Mouse (Mus musculus) embryonic fibroblast, embryonic 13.5 days (primary cell): ENCODE data around the gene Klhl15. TPM values are rescaled to one million over a fixed set of nuclear protein-coding genes. Genes with fewer than 3 reads are reported as not detected.
"Not testable (repeated sequence)": the region's sequence is repeated elsewhere in the genome, so short reads cannot be mapped to it uniquely, and the experiment has no call there.

ENCODE experiments used
- H3K27ac ChIP-seq: 2 replicates; pipeline ENCODE4 v1.5.1; 2012; ENCODE audit warnings: low read length, control low read depth, inconsistent platforms; ENCODE audit not compliant: insufficient read depth
- H3K4me1 ChIP-seq: 2 replicates; pipeline ENCODE4 v1.6.1; 2011; ENCODE audit warnings: low read length; ENCODE audit not compliant: control insufficient read depth, insufficient read depth
- H3K4me3 ChIP-seq: 2 replicates; pipeline ENCODE4 v1.5.1; 2011; ENCODE audit warnings: mild to moderate bottlenecking, control low read depth, low read length; ENCODE audit not compliant: insufficient read depth
- CTCF ChIP-seq: IDR thresholded peaks from 2 replicates; pipeline ENCODE4 v1.5.1; 2011; ENCODE audit warnings: mild to moderate bottlenecking, control low read depth, low read length, moderate library complexity, borderline replicate concordance; ENCODE audit not compliant: insufficient read depth
- POLR2A ChIP-seq: IDR thresholded peaks from 2 replicates; pipeline ENCODE4 v1.6.1; 2011; ENCODE audit warnings: low read depth, mild to moderate bottlenecking, control low read depth, low read length, moderate library complexity
- polyA plus RNA-seq: library from polyadenylated mRNA; stranded (reverse); fragments of >200 nt; gene quantifications from 2 replicates; pipeline ENCODE4 v1.2.4, GENCODE M21; 2011; ENCODE audit warnings: low read depth; ENCODE audit not compliant: missing spikeins, insufficient read length

Klhl15 gene
- 4.5 and 6.5 TPM in 2 replicates for polyA plus RNA-seq

- H3K27ac ChIP-seq: peak within 1 kb of the TSS; percentile 45
- H3K4me3 ChIP-seq: peak within 1 kb of the TSS; percentile 74
- peak; percentile 74 for TF ChIP-seq POLR2A
- TF ChIP-seq CTCF: no peak
- peaks cover 2% of the 10 kb centered on the region; the same call in 1 of the 2 replicates for H3K4me1 ChIP-seq
Measured at GRCm38 (mm10) chrX:94234532-94235189, at the start of gene Klhl15. Klhl15 (plus strand) TSS chrX:94234599.

DNA sequence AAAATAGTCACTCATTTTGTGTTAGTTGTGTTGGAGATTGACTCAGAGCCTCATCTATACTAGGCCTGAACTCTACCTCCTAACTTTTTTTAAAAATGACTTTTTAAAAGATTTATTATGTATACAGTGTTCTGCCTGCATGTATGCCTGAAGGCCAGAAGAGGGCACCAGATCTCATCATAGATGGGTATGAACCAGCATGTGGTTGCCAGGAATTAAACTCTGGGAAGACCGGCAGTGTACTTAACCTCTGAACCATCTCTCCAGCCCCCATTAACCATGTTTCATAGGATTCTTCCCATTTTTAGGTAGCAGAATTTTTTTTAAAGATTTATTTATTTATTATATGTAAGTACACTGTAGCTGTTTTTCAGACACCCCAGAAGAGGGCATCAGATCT lies 49.2 kb upstream of the Klhl15 start:
- no peak overlapping the region for H3K4me3 ChIP-seq
- H3K27ac ChIP-seq: no peak overlapping the region
- TF ChIP-seq CTCF (no peak), POLR2A (no peak)
- H3K4me1 ChIP-seq: no peaks in the 10 kb centered on the region

DNA sequence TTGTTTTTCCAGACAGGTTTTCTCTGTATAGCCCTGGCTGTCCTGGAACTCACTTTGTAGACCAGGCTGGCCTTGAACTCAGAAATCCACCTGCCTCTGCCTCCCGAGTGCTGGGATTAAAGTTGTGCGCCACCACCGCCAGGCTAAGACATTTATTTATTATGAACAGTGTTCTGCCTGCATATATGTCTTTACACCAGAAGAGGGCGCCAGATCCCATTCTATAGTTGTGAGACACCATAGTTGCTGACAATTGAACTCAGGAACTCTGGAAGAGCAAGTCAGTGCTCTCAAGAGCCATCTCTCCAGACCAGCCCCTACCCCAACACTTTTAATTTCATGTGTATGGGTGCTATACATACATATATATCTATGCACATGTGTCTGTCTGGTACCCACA lies 40.5 kb upstream of the Klhl15 start:
- not testable (repeated sequence) for H3K4me1 ChIP-seq, H3K4me3 ChIP-seq, H3K27ac ChIP-seq

GRCm38 (mm10) chrX:94197789-94198188 lies 36.6 kb upstream of the Klhl15 start:
- H3K27ac ChIP-seq: no peak overlapping the region

GRCm38 (mm10) chrX:94212264-94212596 lies 22.2 kb upstream of the Klhl15 start:
- peak overlapping the region; percentile 77 for H3K27ac ChIP-seq
- H3K4me3 ChIP-seq: peak overlapping the region; percentile 83
- TF ChIP-seq POLR2A (no peak; the same call in 1 of the 2 replicates), CTCF (no peak)
- peaks cover 2% of the 10 kb centered on the region; the same call in 1 of the 2 replicates for H3K4me1 ChIP-seq

More at GRCm38 (mm10) chrX:94197789-94198188, 36.6 kb upstream of the Klhl15 start:
- peak; percentile 21; the same call in 1 of the 2 replicates for TF ChIP-seq CTCF
- TF ChIP-seq POLR2A: no peak
- Histone ChIP-seq H3K4me1 (no peaks in the 10 kb centered on the region), H3K4me3 (no peak overlapping the region)

- Histone ChIP-seq H3K4me1 (peaks cover 2% of the 10 kb centered on the region; the same call in 1 of the 2 replicates), H3K4me3 (peak within 1 kb of the TSS; percentile 83), H3K27ac (peak within 1 kb of the TSS; percentile 82)
- TF ChIP-seq POLR2A (peak; percentile 76), CTCF (peak; percentile 55; the same call in 1 of the 2 replicates)
Measured at GRCm38 (mm10) chrX:94212597-94213321, 21.6 kb upstream of the Klhl15 start, which contains the start of gene Eif2s3x. Eif2s3x (minus strand) TSS chrX:94212862.

DNA sequence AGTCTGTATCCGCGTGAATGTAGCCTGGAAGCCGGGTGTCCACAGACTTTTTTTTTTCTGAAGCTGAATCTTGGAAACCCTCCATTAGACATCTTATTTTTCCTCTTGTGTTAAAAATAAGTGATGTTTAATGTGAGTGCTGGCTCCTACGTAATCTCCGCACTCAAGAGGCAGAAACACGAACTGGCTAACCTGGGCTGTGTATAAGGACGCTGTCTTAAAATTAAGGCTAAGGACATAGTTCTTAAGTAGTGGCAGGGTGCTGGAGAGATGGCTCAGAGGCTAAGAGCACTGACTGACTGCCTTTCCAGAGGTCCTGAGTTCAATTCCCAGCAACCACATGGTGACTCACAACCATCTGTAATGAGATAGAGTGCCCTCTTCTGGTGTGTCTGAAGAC lies 21.0 kb upstream of the Klhl15 start:
- no peak for TF ChIP-seq POLR2A
- TF ChIP-seq CTCF: no peak
- Histone ChIP-seq H3K27ac (peak overlapping the region; percentile 41), H3K4me1 (peaks cover 2% of the 10 kb centered on the region; the same call in 1 of the 2 replicates), H3K4me3 (peak overlapping the region; percentile 49)

DNA sequence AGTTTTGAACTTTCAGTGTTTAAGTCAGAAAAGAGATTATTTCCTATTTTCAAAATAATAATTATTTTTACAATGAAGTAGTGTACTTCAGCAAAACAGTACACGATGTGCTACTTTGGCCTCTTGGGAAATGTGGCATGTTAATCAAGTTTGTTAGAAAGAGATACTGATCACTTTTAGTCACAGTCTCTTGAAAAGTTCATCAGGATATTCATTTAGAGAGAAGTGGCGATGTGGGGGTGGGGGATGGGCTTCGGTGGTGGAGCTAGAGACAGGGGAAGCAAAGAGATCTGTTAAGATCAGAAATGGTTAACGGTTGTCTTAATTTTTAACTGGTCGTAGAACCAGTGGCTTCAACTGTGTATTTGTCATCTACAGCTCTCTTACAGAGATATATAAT lies 967 bp upstream of the Klhl15 start:
- no peak for TF ChIP-seq CTCF
- no peak for TF ChIP-seq POLR2A
- Histone ChIP-seq H3K4me1 (peaks cover 2% of the 10 kb centered on the region; the same call in 1 of the 2 replicates), H3K27ac (no peak overlapping the region), H3K4me3 (no peak overlapping the region)

DNA sequence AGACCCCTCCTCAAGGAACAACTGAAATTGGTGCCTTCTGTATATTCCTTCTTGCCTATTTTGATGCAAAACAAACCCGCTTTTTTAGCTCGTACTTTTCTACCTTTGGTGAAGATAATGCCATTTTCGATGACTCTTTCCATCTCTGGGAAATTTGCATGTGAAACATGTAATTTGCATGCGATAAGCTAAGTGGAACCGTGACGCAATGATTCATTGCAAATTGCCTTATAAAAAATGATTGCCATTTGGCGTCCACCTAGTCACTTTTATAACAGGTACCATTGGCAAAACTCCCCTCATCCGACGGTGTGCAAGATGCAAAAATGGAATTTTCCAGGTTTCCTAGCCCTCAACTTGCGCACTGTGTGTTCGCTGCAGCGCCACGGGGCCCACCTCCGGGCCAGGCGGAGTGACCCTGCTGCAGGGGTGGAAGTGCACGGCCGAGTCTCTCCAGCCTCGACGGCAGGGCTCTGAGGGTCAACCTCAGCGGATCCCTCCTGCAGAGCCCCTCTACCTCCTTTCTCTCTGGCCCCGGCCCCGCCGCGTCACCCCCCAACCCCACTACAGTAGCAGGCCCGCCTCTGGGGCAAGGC lies 365 bp upstream of the Klhl15 start:
- no peak overlapping the region; the same call in 1 of the 2 replicates for H3K27ac ChIP-seq
- TF ChIP-seq POLR2A (no peak), CTCF (no peak)
- peak overlapping the region; percentile 74 for H3K4me3 ChIP-seq
- H3K4me1 ChIP-seq: peaks cover 2% of the 10 kb centered on the region; the same call in 1 of the 2 replicates
